Mouse (Mus musculus): ENCODE measurements at regions not wholly inside any gene's neighbourhood (a gene's known extent, or its start where the extent isn't known, plus 50 kb on each side); places are given as distances from the start of the nearest gene placed in this dataset.
"Not testable (repeated sequence)": the region's sequence is repeated elsewhere in the genome, so short reads cannot be mapped to it uniquely, and the experiment has no call there.

GRCm38 (mm10) chr12:11518379-11518778 is 62.5 kb downstream of the Rad51ap2 start:
- no peak for DNase-seq

GRCm38 (mm10) chr12:11562891-11563290 is 107.0 kb downstream of the Rad51ap2 start:
- DNase-seq = no peak

- DNase-seq = no peak
These were observed 114.3 kb downstream of the Rad51ap2 start for GRCm38 (mm10) chr12:11570160-11570559.

- no peak for DNase-seq
These were observed 148.1 kb downstream of the Rad51ap2 start for GRCm38 (mm10) chr12:11603946-11604345.

- DNase-seq = no peak
These were observed 152.9 kb downstream of the Rad51ap2 start for GRCm38 (mm10) chr12:11608733-11609132.

GRCm38 (mm10) chr12:11611656-11612055 is 155.8 kb downstream of the Rad51ap2 start:
- no peak for DNase-seq

- no peak for DNase-seq
These were observed 159.4 kb downstream of the Rad51ap2 start for GRCm38 (mm10) chr12:11615237-11615636.

GRCm38 (mm10) chr12:11623561-11623960 is 167.7 kb downstream of the Rad51ap2 start:
- no peak for DNase-seq

GRCm38 (mm10) chr12:11630178-11630577 is 174.3 kb downstream of the Rad51ap2 start:
- DNase-seq = no peak

- no peak for DNase-seq
These were observed 175.9 kb downstream of the Rad51ap2 start for GRCm38 (mm10) chr12:11631790-11632189.

- DNase-seq = no peak
These were observed 217.4 kb downstream of the Rad51ap2 start for GRCm38 (mm10) chr12:11673281-11673680.

- DNase-seq = no peak
These were observed 238.9 kb downstream of the Rad51ap2 start for GRCm38 (mm10) chr12:11694797-11695196.

- DNase-seq = no peak
These were observed 253.2 kb downstream of the Rad51ap2 start for GRCm38 (mm10) chr12:11708879-11709602.

GRCm38 (mm10) chr12:11717633-11718032 is 261.8 kb downstream of the Rad51ap2 start:
- DNase-seq = no peak

- no peak for DNase-seq
These were observed 295.6 kb downstream of the Rad51ap2 start for GRCm38 (mm10) chr12:11751471-11751870.

- no peak for DNase-seq
These were observed 298.5 kb downstream of the Rad51ap2 start for GRCm38 (mm10) chr12:11754184-11754907.

- no peak for DNase-seq
These were observed 346.4 kb downstream of the Rad51ap2 start for GRCm38 (mm10) chr12:11802326-11802725.

GRCm38 (mm10) chr12:11803162-11803561 is 347.3 kb downstream of the Rad51ap2 start:
- no peak for DNase-seq

GRCm38 (mm10) chr12:11829701-11830100 is 373.8 kb downstream of the Rad51ap2 start:
- no peak for DNase-seq

GRCm38 (mm10) chr12:11831292-11831691 is 375.4 kb downstream of the Rad51ap2 start:
- no peak for DNase-seq

- DNase-seq = no peak
These were observed 382.1 kb downstream of the Rad51ap2 start for GRCm38 (mm10) chr12:11837819-11838472.

GRCm38 (mm10) chr12:11851034-11851433 is 395.2 kb downstream of the Rad51ap2 start:
- DNase-seq = no peak

GRCm38 (mm10) chr12:11881809-11882208 is 380.1 kb upstream of the Fam49a start:
- DNase-seq = not testable (repeated sequence)

All from adrenal gland, postnatal 25 days (tissue).